Mouse (Mus musculus): ENCODE measurements at regions not wholly inside any gene's neighbourhood (a gene's known extent, or its start where the extent isn't known, plus 50 kb on each side); places are given as distances from the start of the nearest gene placed in this dataset.
A peak's percentile ranks its signal among the peaks of the same experiment; 100 is the strongest.

DNA sequence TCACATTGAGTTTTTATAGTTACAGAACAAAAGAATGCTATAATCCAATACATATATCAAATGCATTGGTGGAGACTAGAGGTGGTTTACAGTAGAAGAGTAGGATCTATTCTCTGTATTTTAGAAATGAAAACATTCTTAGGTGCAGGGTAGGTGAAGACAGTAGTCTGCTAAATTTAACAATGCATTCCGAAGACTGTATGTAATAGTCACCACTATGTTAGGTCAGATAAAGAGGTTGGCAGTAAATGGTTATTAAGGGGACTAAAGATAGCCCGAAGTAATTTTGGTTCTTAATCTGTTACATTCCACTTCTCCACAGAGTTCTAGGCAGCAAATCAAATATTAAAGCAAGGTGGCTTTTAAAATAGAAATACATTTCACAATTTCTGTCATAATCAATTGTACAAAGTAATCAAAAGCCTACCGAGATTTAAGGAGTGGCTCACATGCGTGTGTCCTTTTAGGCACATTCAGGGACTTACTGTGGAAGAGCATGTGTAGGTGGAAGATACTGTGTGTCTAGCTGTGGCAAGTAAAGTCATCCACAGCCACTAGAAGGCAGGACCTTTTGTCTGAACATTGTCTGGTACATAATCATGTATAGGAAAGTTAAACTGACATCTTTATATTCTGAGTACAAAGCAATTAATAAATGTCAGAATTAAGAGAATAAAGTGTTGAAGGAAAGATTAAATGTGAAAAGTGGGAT is 288.4 kb downstream of the Btg1 start:
- 50% methylated on average over 4 of the region's 4 CpGs for WGBS
- Histone ChIP-seq H3K27me3 (ENCODE audit: control insufficient read depth, insufficient read depth, low read length) (no peaks in the 10 kb centered on the region), H3K9ac (ENCODE audit: low read depth, low read length) (no peak overlapping the region), H3K4me1 (ENCODE audit: control insufficient read depth, insufficient read depth, low read length) (no peaks in the 10 kb centered on the region), H3K36me3 (ENCODE audit: control insufficient read depth, insufficient read depth, low read length) (no peaks in the 10 kb centered on the region), H3K79me2 (ENCODE audit: control insufficient read depth, insufficient read depth, low read length) (no peaks in the 10 kb centered on the region), H3K27ac (replicated peaks; ENCODE audit: insufficient read depth, low read depth, low read length) (no peak overlapping the region), H3K4me3 (ENCODE audit: insufficient read depth, low read depth, low read length) (no peak overlapping the region)
- TF ChIP-seq CTCF (IDR thresholded peaks at IDR 0.05; ENCODE audit: low read depth, low read length) (no peak), POLR2A (IDR thresholded peaks at IDR 0.05; ENCODE audit: extremely low read depth, insufficient read depth, low read length) (no peak)
- no peak for DNase-seq (ENCODE audit: extremely low read depth, low read depth, low spot score)

DNA sequence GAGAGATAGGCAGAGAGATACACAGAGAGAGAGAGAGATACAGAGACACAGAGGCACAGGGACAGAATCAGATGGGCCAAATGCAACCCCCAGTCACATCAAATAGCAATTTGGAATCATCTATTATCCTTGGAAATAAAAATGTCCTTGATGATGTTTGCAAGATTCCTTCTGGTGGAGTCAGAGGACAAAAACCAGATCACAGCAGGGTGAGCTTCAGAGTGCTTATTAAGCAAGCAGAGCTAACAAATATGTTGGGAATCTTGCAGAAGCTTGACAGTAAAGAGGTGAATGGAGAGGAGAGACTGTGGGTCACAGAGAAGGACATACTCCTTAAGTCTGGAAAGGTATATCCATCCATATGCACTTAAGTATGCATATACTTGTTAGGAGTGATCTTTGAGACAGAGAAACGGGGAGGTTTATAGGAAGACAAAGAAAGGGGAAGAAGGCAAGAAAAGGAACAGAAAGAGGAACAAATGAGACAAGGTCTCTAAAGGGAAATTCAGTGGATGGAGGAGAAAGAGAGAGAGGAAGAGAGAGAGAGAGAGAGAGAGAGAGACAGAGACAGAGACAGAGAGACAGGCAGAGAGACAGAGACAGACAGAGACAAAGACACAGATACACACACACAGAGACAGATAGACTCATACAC is 293.0 kb downstream of the Btg1 start:
- Histone ChIP-seq H3K27ac (replicated peaks; ENCODE audit: insufficient read depth, low read depth, low read length) (no peak overlapping the region), H3K9ac (ENCODE audit: low read depth, low read length) (no peak overlapping the region), H3K36me3 (ENCODE audit: control insufficient read depth, insufficient read depth, low read length) (no peaks in the 10 kb centered on the region), H3K4me1 (ENCODE audit: control insufficient read depth, insufficient read depth, low read length) (no peaks in the 10 kb centered on the region), H3K27me3 (ENCODE audit: control insufficient read depth, insufficient read depth, low read length) (no peaks in the 10 kb centered on the region), H3K79me2 (ENCODE audit: control insufficient read depth, insufficient read depth, low read length) (no peaks in the 10 kb centered on the region), H3K4me3 (ENCODE audit: insufficient read depth, low read depth, low read length) (no peak overlapping the region)
- 75% methylated on average over 1 of the region's 1 CpGs for WGBS
- DNase-seq (ENCODE audit: extremely low read depth, low read depth, low spot score), result no peak
- TF ChIP-seq CTCF (IDR thresholded peaks at IDR 0.05; ENCODE audit: low read depth, low read length) (no peak), POLR2A (IDR thresholded peaks at IDR 0.05; ENCODE audit: extremely low read depth, insufficient read depth, low read length) (no peak)

DNA sequence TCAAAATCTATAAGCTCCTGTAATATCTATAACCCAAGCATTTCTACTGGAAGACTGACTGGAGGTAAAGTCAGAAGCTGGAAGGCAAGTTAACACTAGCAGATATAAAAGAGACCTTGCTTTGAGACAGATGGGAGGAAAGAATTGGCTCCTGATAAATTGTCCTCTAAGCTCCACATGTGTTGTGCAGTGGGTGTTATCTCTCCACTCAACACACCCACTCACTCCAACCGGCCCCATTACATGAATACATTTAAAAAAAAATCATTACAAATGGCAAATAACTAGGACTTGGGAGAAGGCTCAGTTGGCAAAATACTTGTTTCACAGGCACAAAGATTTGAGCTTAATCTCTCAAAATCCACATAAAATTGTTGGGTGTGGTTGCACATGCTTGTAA is 304.4 kb downstream of the Btg1 start:
- TF ChIP-seq POLR2A (IDR thresholded peaks at IDR 0.05; ENCODE audit: extremely low read depth, insufficient read depth, low read length), result no peak
- TF ChIP-seq CTCF (IDR thresholded peaks at IDR 0.05; ENCODE audit: low read depth, low read length), result no peak
- Histone ChIP-seq H3K9ac (ENCODE audit: low read depth, low read length) (no peak overlapping the region), H3K36me3 (ENCODE audit: control insufficient read depth, insufficient read depth, low read length) (no peaks in the 10 kb centered on the region), H3K4me3 (ENCODE audit: insufficient read depth, low read depth, low read length) (no peak overlapping the region), H3K27me3 (ENCODE audit: control insufficient read depth, insufficient read depth, low read length) (no peaks in the 10 kb centered on the region), H3K27ac (replicated peaks; ENCODE audit: insufficient read depth, low read depth, low read length) (no peak overlapping the region), H3K4me1 (ENCODE audit: control insufficient read depth, insufficient read depth, low read length) (peaks cover 11% of the 10 kb centered on the region), H3K79me2 (ENCODE audit: control insufficient read depth, insufficient read depth, low read length) (no peaks in the 10 kb centered on the region)
- WGBS, result 51% methylated on average over 1 of the region's 1 CpGs
- DNase-seq (ENCODE audit: extremely low read depth, low read depth, low spot score), result no peak

- Histone ChIP-seq H3K36me3 (ENCODE audit: control insufficient read depth, insufficient read depth, low read length) (no peaks in the 10 kb centered on the region), H3K27ac (replicated peaks; ENCODE audit: insufficient read depth, low read depth, low read length) (peak overlapping the region; percentile 92), H3K4me3 (ENCODE audit: insufficient read depth, low read depth, low read length) (no peak overlapping the region), H3K27me3 (ENCODE audit: control insufficient read depth, insufficient read depth, low read length) (no peaks in the 10 kb centered on the region), H3K4me1 (ENCODE audit: control insufficient read depth, insufficient read depth, low read length) (peaks cover 11% of the 10 kb centered on the region), H3K9ac (ENCODE audit: low read depth, low read length) (no peak overlapping the region), H3K79me2 (ENCODE audit: control insufficient read depth, insufficient read depth, low read length) (no peaks in the 10 kb centered on the region)
- no peak for TF ChIP-seq CTCF (IDR thresholded peaks at IDR 0.05; ENCODE audit: low read depth, low read length)
- TF ChIP-seq POLR2A (IDR thresholded peaks at IDR 0.05; ENCODE audit: extremely low read depth, insufficient read depth, low read length), result no peak
- WGBS, result 21% methylated on average over 2 of the region's 2 CpGs
- DNase-seq (ENCODE audit: extremely low read depth, low read depth, low spot score), result peak; percentile 100
Measured at GRCm38 (mm10) chr10:96924266-96924672, 307.5 kb downstream of the Btg1 start.

DNA sequence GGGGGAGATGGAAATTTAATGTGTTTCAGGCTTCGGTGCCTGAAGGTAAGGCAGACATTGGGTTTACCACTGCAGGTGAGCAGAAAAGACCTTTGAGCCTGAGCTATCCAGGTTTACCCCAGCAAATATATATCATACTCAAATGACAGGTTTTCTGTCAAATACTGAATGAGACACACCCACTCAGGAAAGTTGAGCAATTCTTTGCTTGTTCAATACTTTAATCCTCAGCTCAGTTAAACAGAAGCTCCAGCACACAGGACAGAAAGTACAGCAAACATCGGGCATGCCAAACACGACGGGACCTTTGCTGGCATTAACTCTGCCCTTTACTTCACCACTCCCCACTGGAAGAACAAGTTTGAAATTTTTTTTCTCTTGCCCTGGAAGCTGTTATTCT is 307.9 kb downstream of the Btg1 start:
- 31% methylated on average over 4 of the region's 4 CpGs for WGBS
- Histone ChIP-seq H3K27me3 (ENCODE audit: control insufficient read depth, insufficient read depth, low read length) (no peaks in the 10 kb centered on the region), H3K27ac (replicated peaks; ENCODE audit: insufficient read depth, low read depth, low read length) (peak overlapping the region; percentile 92), H3K4me3 (ENCODE audit: insufficient read depth, low read depth, low read length) (no peak overlapping the region), H3K79me2 (ENCODE audit: control insufficient read depth, insufficient read depth, low read length) (no peaks in the 10 kb centered on the region), H3K4me1 (ENCODE audit: control insufficient read depth, insufficient read depth, low read length) (peaks cover 11% of the 10 kb centered on the region), H3K9ac (ENCODE audit: low read depth, low read length) (no peak overlapping the region), H3K36me3 (ENCODE audit: control insufficient read depth, insufficient read depth, low read length) (no peaks in the 10 kb centered on the region)
- TF ChIP-seq CTCF (IDR thresholded peaks at IDR 0.05; ENCODE audit: low read depth, low read length), result no peak
- TF ChIP-seq POLR2A (IDR thresholded peaks at IDR 0.05; ENCODE audit: extremely low read depth, insufficient read depth, low read length), result no peak
- DNase-seq (ENCODE audit: extremely low read depth, low read depth, low spot score), result peak; percentile 100

DNA sequence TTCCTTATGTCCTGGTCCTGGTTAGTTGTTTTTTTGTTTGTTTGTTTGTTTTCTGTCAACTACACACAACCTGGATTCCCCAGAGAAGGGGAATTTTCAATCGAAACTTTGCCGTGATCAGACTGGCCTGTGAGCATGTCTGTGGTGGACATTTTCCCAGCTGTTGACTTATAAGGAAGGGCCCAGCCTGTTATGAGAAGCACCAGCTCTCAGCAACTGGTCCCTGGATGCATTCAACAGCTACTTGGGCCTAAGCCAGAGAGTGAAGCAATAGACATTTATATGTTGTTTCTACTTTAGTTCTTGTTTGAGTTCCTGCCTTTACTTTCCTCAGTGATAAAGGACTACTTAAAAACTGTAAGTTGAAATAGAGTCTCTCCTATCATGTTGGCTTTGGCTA is 309.0 kb downstream of the Btg1 start:
- DNase-seq (ENCODE audit: extremely low read depth, low read depth, low spot score), result peak; percentile 67
- no peak for TF ChIP-seq CTCF (IDR thresholded peaks at IDR 0.05; ENCODE audit: low read depth, low read length)
- no peak for TF ChIP-seq POLR2A (IDR thresholded peaks at IDR 0.05; ENCODE audit: extremely low read depth, insufficient read depth, low read length)
- no peaks in the 10 kb centered on the region for H3K27me3 ChIP-seq (ENCODE audit: control insufficient read depth, insufficient read depth, low read length)
- H3K4me3 ChIP-seq (ENCODE audit: insufficient read depth, low read depth, low read length), result no peak overlapping the region
- no peak overlapping the region for H3K9ac ChIP-seq (ENCODE audit: low read depth, low read length)
- no peaks in the 10 kb centered on the region for H3K36me3 ChIP-seq (ENCODE audit: control insufficient read depth, insufficient read depth, low read length)
- H3K79me2 ChIP-seq (ENCODE audit: control insufficient read depth, insufficient read depth, low read length), result no peaks in the 10 kb centered on the region
- no peak overlapping the region for H3K27ac ChIP-seq (replicated peaks; ENCODE audit: insufficient read depth, low read depth, low read length)
- H3K4me1 ChIP-seq (ENCODE audit: control insufficient read depth, insufficient read depth, low read length), result peaks cover 11% of the 10 kb centered on the region
- 75% methylated on average over 2 of the region's 2 CpGs for WGBS

Data from liver, adult 2 months (tissue).